Mouse (Mus musculus): ENCODE data around the gene Eva1a.

- TF ChIP-seq CTCF (IDR thresholded peaks at IDR 0.05; ENCODE audit: extremely low read depth, insufficient read length, insufficient replicate concordance, low read depth, low read length) (no peak), POLR2A (IDR thresholded peaks at IDR 0.05; ENCODE audit: low read depth, low read length) (no peak)
These were observed 75.3 kb downstream of the Eva1a start for GRCm38 (mm10) chr6:82116176-82116575.
